Mouse (Mus musculus): Measurements from ENCODE around the gene Csf3. TPM values are rescaled to one million over a fixed set of nuclear protein-coding genes. Genes with fewer than 3 reads are reported as not detected.

Csf3 gene
- polyA plus RNA-seq, 1 experiment, result not detected

DNA sequence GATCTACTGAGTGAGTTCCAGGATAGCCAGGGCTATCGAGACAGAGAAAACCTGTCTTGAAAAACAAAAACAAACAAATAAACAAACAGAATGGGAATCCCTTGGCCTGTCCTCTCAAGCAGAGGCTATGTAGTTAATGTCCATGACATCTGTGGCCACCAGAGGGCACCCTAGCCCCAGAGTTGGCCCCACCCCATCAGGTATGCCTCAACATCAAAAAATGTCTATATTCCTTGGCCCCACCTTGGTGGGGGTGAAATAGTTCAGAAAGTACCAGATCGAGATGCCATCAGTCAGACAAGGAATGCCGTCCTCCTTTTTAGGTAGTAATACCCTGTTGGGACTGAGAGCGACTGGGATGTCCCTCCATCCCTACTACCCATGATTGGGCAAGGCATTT is 1.2 kb upstream of the Csf3 start:
- Histone ChIP-seq H3K4me2 (ENCODE audit: low read depth) (no peak overlapping the region), H3K36me3 (ENCODE audit: control insufficient read depth, insufficient read depth) (peaks cover 3% of the 10 kb centered on the region), H3ac (ENCODE audit: control insufficient read depth, insufficient read length) (no peak overlapping the region), H3K27me3 (ENCODE audit: control insufficient read depth, insufficient read depth, insufficient read length) (no peaks in the 10 kb centered on the region), H3K4me3 (no peak overlapping the region), H3K79me2 (ENCODE audit: control insufficient read depth, insufficient read depth) (no peaks in the 10 kb centered on the region)
- TF ChIP-seq SRF (IDR thresholded peaks at IDR 0.05; ENCODE audit: control insufficient read depth, insufficient read length, low read depth) (no peak), E2F4 (IDR thresholded peaks at IDR 0.05; ENCODE audit: insufficient read depth) (no peak)

DNA sequence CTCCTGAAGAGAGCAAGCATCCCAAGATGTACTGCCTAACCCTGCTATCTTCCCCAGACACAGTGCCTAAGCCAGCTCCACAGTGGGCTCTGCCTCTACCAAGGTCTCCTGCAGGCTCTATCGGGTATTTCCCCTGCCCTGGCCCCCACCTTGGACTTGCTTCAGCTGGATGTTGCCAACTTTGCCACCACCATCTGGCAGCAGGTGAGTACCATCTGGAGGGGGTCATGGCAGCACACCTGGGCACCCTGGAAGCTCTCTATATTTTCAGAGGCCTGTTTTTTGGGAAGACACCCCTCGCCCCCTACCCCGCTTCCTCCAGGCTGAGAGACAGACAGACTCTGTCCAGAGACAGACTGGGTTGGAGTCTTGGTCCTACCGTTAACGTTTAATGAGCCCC is 1.3 kb downstream of the Csf3 start:
- no peaks in the 10 kb centered on the region for H3K27me3 ChIP-seq (ENCODE audit: control insufficient read depth, insufficient read depth, insufficient read length)
- no peaks in the 10 kb centered on the region for H3K79me2 ChIP-seq (ENCODE audit: control insufficient read depth, insufficient read depth)
- H3ac ChIP-seq (ENCODE audit: control insufficient read depth, insufficient read length), result no peak overlapping the region
- H3K4me3 ChIP-seq, result no peak overlapping the region
- H3K4me2 ChIP-seq (ENCODE audit: low read depth), result no peak overlapping the region
- no peaks in the 10 kb centered on the region for H3K36me3 ChIP-seq (ENCODE audit: control insufficient read depth, insufficient read depth)
- TF ChIP-seq POLR2AphosphoS2 (IDR thresholded peaks at IDR 0.05; ENCODE audit: insufficient read length, low read depth) (no peak), CEBPB (IDR thresholded peaks at IDR 0.05; ENCODE audit: insufficient read depth, poor library complexity, severe bottlenecking) (no peak), MYOD1 (IDR thresholded peaks at IDR 0.05; ENCODE audit: control insufficient read depth in 1 of 3, insufficient read length in 2 of 3, low read depth in 2 of 3) (no peak), E2F4 (IDR thresholded peaks at IDR 0.05; ENCODE audit: insufficient read depth) (no peak), USF1 (IDR thresholded peaks at IDR 0.05; ENCODE audit: low read depth) (no peak), REST (IDR thresholded peaks at IDR 0.05; ENCODE audit: insufficient read depth, insufficient read length) (no peak), MAX (IDR thresholded peaks at IDR 0.05; ENCODE audit: low read depth) (no peak), MYOG (IDR thresholded peaks at IDR 0.05; ENCODE audit: control insufficient read depth in 1 of 3, insufficient read depth in 1 of 3, insufficient read length in 2 of 3, low read depth in 2 of 3) (no peak), TCF3 (IDR thresholded peaks at IDR 0.05; ENCODE audit: insufficient read length, low read depth) (no peak), TCF12 (IDR thresholded peaks at IDR 0.05; ENCODE audit: insufficient read depth, poor library complexity, severe bottlenecking) (no peak), POLR2A (IDR thresholded peaks at IDR 0.05; ENCODE audit: insufficient read length, low read depth) (no peak), SRF (IDR thresholded peaks at IDR 0.05; ENCODE audit: control insufficient read depth, insufficient read length, low read depth) (no peak)

DNA sequence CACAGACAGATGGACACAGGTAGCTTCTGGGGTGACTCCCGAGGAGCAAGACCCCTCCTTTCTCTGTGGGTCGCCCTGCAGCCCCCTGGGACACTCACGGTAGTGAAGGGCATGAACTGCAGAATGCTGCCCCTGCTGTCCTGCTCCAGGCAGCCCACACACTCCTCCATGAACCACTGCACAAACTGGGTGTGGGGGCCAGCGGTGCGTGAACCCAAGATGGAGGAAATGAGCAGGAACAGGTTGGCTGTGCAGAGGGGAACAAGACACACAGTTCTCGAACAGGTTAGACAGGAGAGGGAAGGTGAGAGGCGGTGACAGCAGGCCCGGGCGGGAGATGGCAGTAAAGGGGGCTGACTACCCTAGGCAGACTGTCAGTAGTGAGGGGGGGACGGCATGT is 4.0 kb downstream of the Csf3 start:
- no peaks in the 10 kb centered on the region for H3K27me3 ChIP-seq (ENCODE audit: control insufficient read depth, insufficient read depth, insufficient read length)
- no peak for TF ChIP-seq TCF3 (IDR thresholded peaks at IDR 0.05; ENCODE audit: insufficient read length, low read depth)
- TF ChIP-seq POLR2AphosphoS2 (IDR thresholded peaks at IDR 0.05; ENCODE audit: insufficient read length, low read depth), result no peak
- no peak for TF ChIP-seq TCF12 (IDR thresholded peaks at IDR 0.05; ENCODE audit: insufficient read depth, poor library complexity, severe bottlenecking)
- TF ChIP-seq E2F4 (IDR thresholded peaks at IDR 0.05; ENCODE audit: insufficient read depth), result no peak
- no peak for TF ChIP-seq CEBPB (IDR thresholded peaks at IDR 0.05; ENCODE audit: insufficient read depth, poor library complexity, severe bottlenecking)
- TF ChIP-seq USF1 (IDR thresholded peaks at IDR 0.05; ENCODE audit: low read depth), result no peak
- no peak for TF ChIP-seq SRF (IDR thresholded peaks at IDR 0.05; ENCODE audit: control insufficient read depth, insufficient read length, low read depth)
- no peak for TF ChIP-seq POLR2A (IDR thresholded peaks at IDR 0.05; ENCODE audit: insufficient read length, low read depth)
- TF ChIP-seq MYOG (IDR thresholded peaks at IDR 0.05; ENCODE audit: control insufficient read depth in 1 of 3, insufficient read depth in 1 of 3, insufficient read length in 2 of 3, low read depth in 2 of 3), result no peak
- no peak for TF ChIP-seq MAX (IDR thresholded peaks at IDR 0.05; ENCODE audit: low read depth)
- TF ChIP-seq REST (IDR thresholded peaks at IDR 0.05; ENCODE audit: insufficient read depth, insufficient read length), result no peak
- no peak for TF ChIP-seq MYOD1 (IDR thresholded peaks at IDR 0.05; ENCODE audit: control insufficient read depth in 1 of 3, insufficient read length in 2 of 3, low read depth in 2 of 3)
- H3K36me3 ChIP-seq (ENCODE audit: control insufficient read depth, insufficient read depth), result no peaks in the 10 kb centered on the region
- no peaks in the 10 kb centered on the region for H3K79me2 ChIP-seq (ENCODE audit: control insufficient read depth, insufficient read depth)
- no peak overlapping the region for H3K4me3 ChIP-seq
- no peak overlapping the region for H3K4me2 ChIP-seq (ENCODE audit: low read depth)
- no peak overlapping the region for H3ac ChIP-seq (ENCODE audit: control insufficient read depth, insufficient read length)

DNA sequence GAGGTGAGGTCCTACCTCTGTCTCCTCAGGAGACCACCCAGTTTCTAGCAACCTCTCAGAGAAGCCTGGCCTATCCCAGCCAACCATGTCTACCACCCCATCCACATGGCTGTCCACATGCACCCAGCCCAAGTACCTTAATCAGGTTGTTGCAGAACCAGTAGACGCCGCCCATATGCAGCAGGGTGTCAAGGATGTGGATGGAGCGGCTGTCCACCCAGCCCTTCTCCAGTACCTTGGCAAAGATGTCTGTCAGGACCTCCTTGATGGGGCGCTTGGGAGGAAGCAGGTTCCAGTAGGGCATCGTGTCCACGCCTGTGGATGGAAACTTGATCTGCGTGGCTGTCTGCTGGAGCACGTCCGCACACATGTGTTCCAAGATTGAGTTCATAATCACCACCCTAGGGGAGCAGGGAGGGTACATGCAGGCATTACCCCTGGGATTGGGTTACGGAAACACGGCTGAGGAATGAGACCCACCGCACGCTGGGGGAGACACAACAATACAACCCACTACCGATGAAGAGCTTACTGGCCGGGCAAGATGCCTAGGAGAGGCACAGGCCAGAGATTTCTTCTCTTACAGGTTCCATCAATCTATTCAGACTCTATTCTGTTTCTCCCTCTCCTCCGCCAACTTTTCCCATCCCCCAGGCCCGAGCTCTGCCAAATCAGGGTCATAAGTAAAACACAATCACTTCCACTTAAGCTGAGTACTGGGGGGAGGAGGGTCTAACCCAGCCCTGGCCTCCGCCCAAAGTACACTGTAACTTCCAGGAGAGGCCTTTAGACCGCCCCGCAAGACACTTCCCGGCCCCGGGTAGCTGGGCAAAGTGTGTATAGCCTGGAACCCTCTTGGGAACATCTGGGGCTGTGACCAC is 6.6 kb downstream of the Csf3 start:
- TF ChIP-seq CEBPB (IDR thresholded peaks at IDR 0.05; ENCODE audit: insufficient read depth, poor library complexity, severe bottlenecking), result no peak
- no peak for TF ChIP-seq MAX (IDR thresholded peaks at IDR 0.05; ENCODE audit: low read depth)
- TF ChIP-seq TCF12 (IDR thresholded peaks at IDR 0.05; ENCODE audit: insufficient read depth, poor library complexity, severe bottlenecking), result no peak
- no peak for TF ChIP-seq POLR2AphosphoS2 (IDR thresholded peaks at IDR 0.05; ENCODE audit: insufficient read length, low read depth)
- no peaks in the 10 kb centered on the region for H3K27me3 ChIP-seq (ENCODE audit: control insufficient read depth, insufficient read depth, insufficient read length)
- no peaks in the 10 kb centered on the region for H3K36me3 ChIP-seq (ENCODE audit: control insufficient read depth, insufficient read depth)
- no peaks in the 10 kb centered on the region for H3K79me2 ChIP-seq (ENCODE audit: control insufficient read depth, insufficient read depth)
- H3ac ChIP-seq (ENCODE audit: control insufficient read depth, insufficient read length), result no peak overlapping the region
- H3K4me2 ChIP-seq (ENCODE audit: low read depth), result no peak overlapping the region
- no peak overlapping the region for H3K4me3 ChIP-seq

DNA sequence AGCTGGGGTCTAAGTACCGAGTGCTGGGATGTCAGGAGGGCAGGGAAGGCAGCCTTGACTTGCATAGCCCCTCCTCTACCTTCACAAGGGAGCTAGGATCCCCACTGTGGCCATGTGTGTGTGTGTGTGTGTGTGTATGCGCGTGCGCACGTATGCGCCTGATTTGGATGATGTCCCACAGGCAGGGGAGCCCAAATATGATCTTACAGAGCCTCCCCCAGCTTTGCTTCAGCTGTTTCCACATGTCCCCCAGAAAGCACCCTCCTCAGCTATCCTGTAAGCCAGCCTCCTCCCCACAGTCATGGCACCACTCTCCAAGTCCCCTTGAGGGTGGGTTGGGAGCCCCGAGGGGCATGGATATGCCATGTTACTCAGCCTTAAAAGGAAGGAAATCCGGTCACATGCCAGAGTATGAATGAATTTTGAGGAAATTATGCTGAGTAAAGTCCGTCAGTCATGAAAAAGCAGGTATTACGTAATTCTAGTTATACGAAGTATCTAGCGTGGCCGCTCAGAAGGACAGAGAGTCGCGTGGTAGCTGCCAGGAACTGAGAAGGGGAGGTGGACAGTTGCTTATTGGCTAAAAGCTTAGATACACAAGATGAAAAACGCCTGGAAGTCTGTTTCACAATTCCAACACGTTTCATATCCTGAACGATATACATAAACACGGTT is 7.4 kb downstream of the Csf3 start:
- no peaks in the 10 kb centered on the region for H3K36me3 ChIP-seq (ENCODE audit: control insufficient read depth, insufficient read depth)
- H3K4me2 ChIP-seq (ENCODE audit: low read depth), result peak overlapping the region; percentile 41
- no peak overlapping the region for H3K4me3 ChIP-seq
- no peak overlapping the region for H3ac ChIP-seq (ENCODE audit: control insufficient read depth, insufficient read length)
- TF ChIP-seq REST (IDR thresholded peaks at IDR 0.05; ENCODE audit: insufficient read depth, insufficient read length) (no peak), MYOD1 (IDR thresholded peaks at IDR 0.05; ENCODE audit: control insufficient read depth in 1 of 3, insufficient read length in 2 of 3, low read depth in 2 of 3) (peak in 2 of 3 experiments; percentile 23 to 31), POLR2A (IDR thresholded peaks at IDR 0.05; ENCODE audit: insufficient read length, low read depth) (no peak), SRF (IDR thresholded peaks at IDR 0.05; ENCODE audit: control insufficient read depth, insufficient read length, low read depth) (no peak), MAX (IDR thresholded peaks at IDR 0.05; ENCODE audit: low read depth) (no peak), CEBPB (IDR thresholded peaks at IDR 0.05; ENCODE audit: insufficient read depth, poor library complexity, severe bottlenecking) (peak; percentile 42; the same call in 1 of the 2 replicates), MYOG (IDR thresholded peaks at IDR 0.05; ENCODE audit: control insufficient read depth in 1 of 3, insufficient read depth in 1 of 3, insufficient read length in 2 of 3, low read depth in 2 of 3) (no peak)
- no peaks in the 10 kb centered on the region for H3K27me3 ChIP-seq (ENCODE audit: control insufficient read depth, insufficient read depth, insufficient read length)
- H3K79me2 ChIP-seq (ENCODE audit: control insufficient read depth, insufficient read depth), result no peaks in the 10 kb centered on the region
